Comparison of ENCODE assay signal across 14 mouse cellular contexts in genomic region chr10:93559786-93560185, GRCm38 (mm10). TPM values are rescaled to one million over a fixed set of nuclear protein-coding genes. Genes with fewer than 3 reads are reported as not detected.
A peak's percentile ranks its signal among the peaks of the same experiment; 100 is the strongest.
DNase-seq lines count a peak whose midpoint lies in the region; ATAC-seq and TF ChIP-seq lines count a peak whose summit lies in the region.
"Had no signal": no experiment of that assay in that cellular context is flagged by ENCODE, and none has a peak within 500 bp of the region (broad histone marks: within the 10 kb centered on the region; RNA-seq: fewer than 3 reads in every experiment).

No protein-coding gene starts in this region.

- no peak overlapping the region for H3K27ac ChIP-seq in kidney, embryonic 15.5 days
- no peak overlapping the region for H3K27ac ChIP-seq in ES-Bruce4 (ENCODE audit: insufficient read depth, low read length)
- no peak overlapping the region for H3K27ac ChIP-seq in liver, embryonic 16.5 days (ENCODE audit: low read length)
- H3K27ac ChIP-seq: hindbrain, embryonic 14.5 days; neural tube, embryonic 12.5 days had no signal

- H3K4me1 ChIP-seq in kidney, embryonic 15.5 days, result no peaks in the 10 kb centered on the region; the same call in 1 of the 2 replicates
- peaks cover 2% of the 10 kb centered on the region for H3K4me1 ChIP-seq in ES-Bruce4 (ENCODE audit: control insufficient read depth, insufficient read depth, low read length)
- no peaks in the 10 kb centered on the region for H3K4me1 ChIP-seq in liver, embryonic 16.5 days (ENCODE audit: control insufficient read depth, low read depth, low read length)
- H3K4me1 ChIP-seq: neural tube, embryonic 12.5 days had no signal

- WGBS in kidney, embryonic 15.5 days, result 54% methylated on average over 9 of the region's 9 CpGs
- WGBS in liver, embryonic 16.5 days (ENCODE audit: insufficient replicate concordance), result 45% methylated on average over 9 of the region's 9 CpGs

- DNase-seq in kidney, adult 18-20 months, result no peak
- DNase-seq in adrenal gland, postnatal 10 days, result peak; percentile 69
- DNase-seq: cerebellum, adult 11 months; kidney, postnatal 36 days; midbrain, embryonic 14.5 days; thymus, postnatal 25 days had no signal

- H3K9ac ChIP-seq in kidney, embryonic 15.5 days, result no peak overlapping the region
- H3K9ac ChIP-seq in ES-Bruce4 (ENCODE audit: low read depth, poor library complexity, severe bottlenecking), result no peak overlapping the region
- no peak overlapping the region for H3K9ac ChIP-seq in liver, embryonic 16.5 days (ENCODE audit: low read depth, low read length)
- H3K9ac ChIP-seq: hindbrain, embryonic 14.5 days; neural tube, embryonic 12.5 days had no signal

- H3K4me2 ChIP-seq in kidney, embryonic 15.5 days, result no peak overlapping the region
- no peak overlapping the region for H3K4me2 ChIP-seq in liver, embryonic 16.5 days (ENCODE audit: low read depth, low read length)
- H3K4me2 ChIP-seq: hindbrain, embryonic 14.5 days; neural tube, embryonic 12.5 days had no signal

- no peak for TF ChIP-seq POLR2A in ES-Bruce4 (IDR thresholded peaks at IDR 0.05; ENCODE audit: insufficient read depth, low read length)

- 0 out of 2 replicates have a peak, but pooled peaks have one; percentile 29 for ATAC-seq in kidney, embryonic 15.5 days (replicated peaks; ENCODE audit: low FRiP score)
- peak; percentile 60 for ATAC-seq in liver, embryonic 16.5 days (ENCODE audit: low read depth)
- no peak for ATAC-seq in frontal cortex, adult (ENCODE audit: low TSS enrichment)
- no peak for ATAC-seq in megakaryocyte, adult 5-6 weeks (ENCODE audit: poor library complexity, severe bottlenecking)

- H3K36me3 ChIP-seq in kidney, embryonic 15.5 days, result no peaks in the 10 kb centered on the region
- no peaks in the 10 kb centered on the region for H3K36me3 ChIP-seq in ES-Bruce4 (ENCODE audit: control insufficient read depth, insufficient read depth, low read length, poor library complexity, severe bottlenecking)
- H3K36me3 ChIP-seq in liver, embryonic 16.5 days (ENCODE audit: control insufficient read depth, insufficient read depth), result no peaks in the 10 kb centered on the region
- H3K36me3 ChIP-seq: neural tube, embryonic 12.5 days had no signal

- H3K9me3 ChIP-seq in kidney, embryonic 15.5 days (replicated peaks), result no peaks in the 10 kb centered on the region
- no peaks in the 10 kb centered on the region for H3K9me3 ChIP-seq in ES-Bruce4 (replicated peaks; ENCODE audit: control insufficient read depth, insufficient read depth, low read length, poor library complexity, severe bottlenecking)
- H3K9me3 ChIP-seq in liver, embryonic 16.5 days (replicated peaks; ENCODE audit: control insufficient read depth, low read length), result no peaks in the 10 kb centered on the region
- H3K9me3 ChIP-seq: neural tube, embryonic 12.5 days had no signal

- no peak for TF ChIP-seq CTCF in ES-Bruce4 (IDR thresholded peaks at IDR 0.05; ENCODE audit: low read depth, low read length)

- TF ChIP-seq EP300 in ES-Bruce4 (IDR thresholded peaks at IDR 0.05; ENCODE audit: insufficient read depth, low read depth, low read length), result no peak

- H3K27me3 ChIP-seq in kidney, embryonic 15.5 days, result 0 out of 2 replicates have a peak, but pooled peaks cover 3% of the 10 kb centered on the region
- H3K27me3 ChIP-seq in ES-Bruce4 (ENCODE audit: control insufficient read depth, insufficient read depth, low read length, poor library complexity, severe bottlenecking), result no peaks in the 10 kb centered on the region
- H3K27me3 ChIP-seq in liver, embryonic 16.5 days (ENCODE audit: control insufficient read depth, insufficient read depth, low read depth, low read length), result no peaks in the 10 kb centered on the region
- H3K27me3 ChIP-seq: neural tube, embryonic 12.5 days had no signal

- no peak overlapping the region for H3K4me3 ChIP-seq in kidney, embryonic 15.5 days (replicated peaks)
- peak overlapping the region; percentile 33 for H3K4me3 ChIP-seq in ES-Bruce4 (ENCODE audit: low read depth, low read length)
- no peak overlapping the region for H3K4me3 ChIP-seq in liver, embryonic 16.5 days (ENCODE audit: low read depth, low read length)
- H3K4me3 ChIP-seq: neural tube, embryonic 12.5 days had no signal

RNA-seq across cellular contexts. Expression of gene Ccdc38, which starts 19.4 kb away (rescaled TPM):
- polyA plus RNA-seq in kidney, embryonic 15.5 days (2015; fragmentation: Nextera tagmentation; extraction: Ambion mirVana), result 0.31 and 0.42 TPM in 2 replicates
- 0.24 and 0.60 TPM in 2 replicates for polyA plus RNA-seq in ES-Bruce4 (2011; ENCODE audit: insufficient read depth, insufficient read length, low read depth, missing spikeins)
- under 1 TPM in 1 of 2 experiments, not detected in 1; 0.33 TPM for total RNA-seq in adrenal gland, postnatal 10 days (2021)
- 0.04 and 0.11 TPM in 2 replicates for polyA plus RNA-seq in liver, embryonic 16.5 days (2015; fragmentation: Nextera tagmentation; extraction: Ambion mirVana)
- total RNA-seq in megakaryocyte, adult 5-6 weeks (2015), result not detected in 2 replicates
- 0.18 TPM in 1 of 2 replicates, not detected in the other for total RNA-seq in megakaryocyte, adult 5-6 weeks (2017)
- total RNA-seq: left cerebral cortex, adult 8-10 months had no signal

RNA-seq across cellular contexts. Expression of gene Amdhd1, which starts 20.0 kb away (rescaled TPM):
- polyA plus RNA-seq in kidney, embryonic 15.5 days (2015; fragmentation: Nextera tagmentation; extraction: Ambion mirVana), result 0.62 and 1.1 TPM in 2 replicates
- 0.37 TPM in 1 of 2 replicates, not detected in the other for polyA plus RNA-seq in ES-Bruce4 (2011; ENCODE audit: insufficient read depth, insufficient read length, low read depth, missing spikeins)
- total RNA-seq in adrenal gland, postnatal 10 days (2021), result 10 to 100 TPM in 1 of 2 experiments, 1 to 10 TPM in 1; 4.7 to 11.4 TPM
- polyA plus RNA-seq in liver, embryonic 16.5 days (2015; fragmentation: Nextera tagmentation; extraction: Ambion mirVana), result 22.6 and 23.3 TPM in 2 replicates
- not detected in 2 replicates for total RNA-seq in megakaryocyte, adult 5-6 weeks (2015)
- total RNA-seq in megakaryocyte, adult 5-6 weeks (2017), result 0.37 TPM in 1 of 2 replicates, not detected in the other
- polyA plus RNA-seq: midbrain, embryonic 14.5 days; neural tube, embryonic 12.5 days had no signal

RNA-seq across cellular contexts. Expression of gene Snrpf, which starts 29.7 kb away (rescaled TPM):
- polyA plus RNA-seq in kidney, embryonic 15.5 days (2015; fragmentation: Nextera tagmentation; extraction: Ambion mirVana), result 139 TPM in 2 replicates
- polyA plus RNA-seq in ES-Bruce4 (2011; ENCODE audit: insufficient read depth, insufficient read length, low read depth, missing spikeins), result 67.6 and 73.2 TPM in 2 replicates
- 10 to 100 TPM; 19.0 to 21.0 TPM for total RNA-seq in adrenal gland, postnatal 10 days (2021)
- polyA plus RNA-seq in liver, embryonic 16.5 days (2015; fragmentation: Nextera tagmentation; extraction: Ambion mirVana), result 41.3 and 53.2 TPM in 2 replicates
- 89.2 and 95.8 TPM in 2 replicates for total RNA-seq in megakaryocyte, adult 5-6 weeks (2015)
- 127 and 139 TPM in 2 replicates for total RNA-seq in megakaryocyte, adult 5-6 weeks (2017)

Comparison
In these comparisons a context has a peak if more than half of its experiments do, and no peak if none do; other contexts are left out.
1. ATAC-seq: peak in kidney, embryonic 15.5 days (single experiment) and liver, embryonic 16.5 days (single experiment); none in frontal cortex, adult (single experiment) and megakaryocyte, adult 5-6 weeks (single experiment).
2. RNA of gene Amdhd1, which starts 20.0 kb away (polyA plus RNA-seq): 22.6 to 23.3 TPM in liver, embryonic 16.5 days; 0.62 to 1.1 TPM in kidney, embryonic 15.5 days and 0.37 TPM in ES-Bruce4; every median in the first group is over 10 times any median in the second.